Mouse (Mus musculus) embryonic fibroblast, embryonic 13.5 days (primary cell): Measurements from ENCODE around the gene Mamdc2.

Experiments
- CTCF ChIP-seq: IDR thresholded peaks from 2 replicates; pipeline ENCODE4 v1.5.1; 2011; ENCODE audit warnings: mild to moderate bottlenecking, control low read depth, low read length, moderate library complexity, borderline replicate concordance; ENCODE audit not compliant: insufficient read depth
- POLR2A ChIP-seq: IDR thresholded peaks from 2 replicates; pipeline ENCODE4 v1.6.1; 2011; ENCODE audit warnings: low read depth, mild to moderate bottlenecking, control low read depth, low read length, moderate library complexity

DNA sequence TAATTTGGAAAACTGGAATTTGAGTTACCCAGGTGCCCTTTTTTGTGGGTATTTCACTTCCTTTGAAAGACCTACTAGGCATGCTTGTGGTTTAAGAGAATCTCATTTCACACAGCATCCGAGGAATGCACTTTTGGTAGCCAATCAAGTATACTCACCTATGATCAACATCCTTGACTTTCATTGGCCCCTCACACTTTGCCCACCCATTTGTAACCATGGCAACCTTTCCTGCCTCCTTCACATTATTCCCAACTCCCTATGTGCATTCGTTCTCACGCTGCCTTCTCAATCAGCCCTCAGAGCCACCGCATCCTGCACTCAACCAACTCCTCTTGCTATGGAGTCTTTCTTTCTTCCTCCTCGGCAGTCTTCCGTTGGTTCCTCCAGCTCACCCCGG, 49.8 kb upstream of the Mamdc2 start:
- TF ChIP-seq CTCF = no peak
- no peak for TF ChIP-seq POLR2A
